Mouse (Mus musculus) erythroblast, embryonic 14.5 days (primary cell): Measurements from ENCODE around the gene 5730522E02Rik.

Experiments
- GATA1 ChIP-seq: IDR thresholded peaks from 2 replicates; pipeline ENCODE4 v1.6.1; 2012; ENCODE audit warnings: low read length, inconsistent platforms, mixed read lengths
- TAL1 ChIP-seq: IDR thresholded peaks from 3 replicates; pipeline ENCODE4 v1.6.1; 2012; ENCODE audit warnings: low read length, inconsistent platforms, mixed read lengths

- TF ChIP-seq GATA1 (no peak), TAL1 (no peak)
Observed at GRCm38 (mm10) chr11:26167609-26167971, 43.0 kb downstream of the 5730522E02Rik start.
